Mouse (Mus musculus): ENCODE data around the gene Anapc7.
"Not testable (repeated sequence)": the region's sequence is repeated elsewhere in the genome, so short reads cannot be mapped to it uniquely, and the experiment has no call there.

The Anapc7 gene

GRCm38 (mm10) chr5:122450913-122451317 is 29.4 kb downstream of the Anapc7 start:
- DNase-seq (ENCODE audit: low read depth, low spot score): no peak

GRCm38 (mm10) chr5:122451324-122451723 is 29.8 kb downstream of the Anapc7 start:
- no peak for DNase-seq (ENCODE audit: low read depth, low spot score)

GRCm38 (mm10) chr5:122452194-122452593 is 30.7 kb downstream of the Anapc7 start:
- DNase-seq (ENCODE audit: low read depth, low spot score): no peak

- DNase-seq (ENCODE audit: low read depth, low spot score): no peak
Observed at GRCm38 (mm10) chr5:122453188-122453587, 31.7 kb downstream of the Anapc7 start.

- DNase-seq (ENCODE audit: low read depth, low spot score): no peak
Observed at GRCm38 (mm10) chr5:122454442-122454841, 32.9 kb downstream of the Anapc7 start.

GRCm38 (mm10) chr5:122454883-122455282 is 33.4 kb downstream of the Anapc7 start:
- DNase-seq (ENCODE audit: low read depth, low spot score): no peak

- no peak for DNase-seq (ENCODE audit: low read depth, low spot score)
Observed at GRCm38 (mm10) chr5:122455584-122455983, 34.1 kb downstream of the Anapc7 start.

- DNase-seq (ENCODE audit: low read depth, low spot score): not testable (repeated sequence)
Observed at GRCm38 (mm10) chr5:122457054-122457453, 35.6 kb downstream of the Anapc7 start.

GRCm38 (mm10) chr5:122458066-122458465 is 36.6 kb downstream of the Anapc7 start:
- DNase-seq (ENCODE audit: low read depth, low spot score): no peak

GRCm38 (mm10) chr5:122459335-122459734 is 37.8 kb downstream of the Anapc7 start:
- DNase-seq (ENCODE audit: low read depth, low spot score): no peak

GRCm38 (mm10) chr5:122460656-122461055 is 39.2 kb downstream of the Anapc7 start:
- no peak for DNase-seq (ENCODE audit: low read depth, low spot score)

- DNase-seq (ENCODE audit: low read depth, low spot score): no peak
Observed at GRCm38 (mm10) chr5:122461431-122461830, 39.9 kb downstream of the Anapc7 start.

GRCm38 (mm10) chr5:122471658-122472057 is 50.2 kb downstream of the Anapc7 start:
- no peak for DNase-seq (ENCODE audit: low read depth, low spot score)

GRCm38 (mm10) chr5:122474643-122475363 is 53.3 kb downstream of the Anapc7 start:
- DNase-seq (ENCODE audit: low read depth, low spot score): no peak

- no peak for DNase-seq (ENCODE audit: low read depth, low spot score)
Observed at GRCm38 (mm10) chr5:122476078-122476477, 54.6 kb downstream of the Anapc7 start.

- DNase-seq (ENCODE audit: low read depth, low spot score): no peak
Observed at GRCm38 (mm10) chr5:122477492-122477891, 56.0 kb downstream of the Anapc7 start.

GRCm38 (mm10) chr5:122479131-122479530 is 57.6 kb downstream of the Anapc7 start:
- no peak for DNase-seq (ENCODE audit: low read depth, low spot score)

- DNase-seq (ENCODE audit: low read depth, low spot score): no peak
Observed at GRCm38 (mm10) chr5:122481844-122482243, 60.4 kb downstream of the Anapc7 start.

GRCm38 (mm10) chr5:122482733-122483391 is 61.4 kb downstream of the Anapc7 start:
- DNase-seq (ENCODE audit: low read depth, low spot score): no peak

- not testable (repeated sequence) for DNase-seq (ENCODE audit: low read depth, low spot score)
Observed at GRCm38 (mm10) chr5:122486243-122486642, 64.8 kb downstream of the Anapc7 start.

GRCm38 (mm10) chr5:122487825-122488224 is 66.3 kb downstream of the Anapc7 start:
- DNase-seq (ENCODE audit: low read depth, low spot score): no peak

GRCm38 (mm10) chr5:122490148-122490547 is 68.7 kb downstream of the Anapc7 start:
- no peak for DNase-seq (ENCODE audit: low read depth, low spot score)

GRCm38 (mm10) chr5:122491385-122491784 is 69.9 kb downstream of the Anapc7 start:
- DNase-seq (ENCODE audit: low read depth, low spot score): no peak
